Mouse (Mus musculus) bone marrow macrophage, adult 2 months (primary cell): ENCODE measurements around the gene Ctnna2.

Experiments used
- CTCF ChIP-seq: IDR thresholded peaks from 2 replicates; pipeline ENCODE4 v1.5.1; 2012; ENCODE audit warnings: low read depth, mild to moderate bottlenecking, low read length, moderate library complexity
- POLR2A ChIP-seq: IDR thresholded peaks from 2 replicates; pipeline ENCODE4 v1.6.1; 2012; ENCODE audit warnings: mild to moderate bottlenecking, low read depth, low read length, borderline replicate concordance

DNA sequence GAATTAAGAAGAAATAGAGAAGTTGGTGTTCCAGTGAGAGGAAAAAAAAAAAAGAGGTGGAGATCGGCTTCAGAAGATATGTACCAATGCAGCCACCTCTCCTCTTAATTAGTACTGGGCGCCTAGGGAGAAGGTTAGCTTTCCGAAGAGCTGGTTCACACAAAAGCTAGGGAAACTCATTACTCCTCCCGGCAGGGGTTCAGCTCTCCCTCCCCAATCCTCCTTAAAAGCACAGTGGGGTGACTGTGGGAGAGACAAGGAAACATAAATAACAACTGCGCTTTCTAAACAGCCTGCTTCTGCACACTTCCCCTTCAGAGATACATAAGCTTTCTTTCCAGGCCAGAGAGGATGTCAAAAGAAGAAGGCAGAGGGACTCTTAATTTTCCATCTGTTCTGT lies 467.7 kb downstream of the Ctnna2 start:
- no peak for TF ChIP-seq CTCF
- TF ChIP-seq POLR2A, result no peak
